Mouse (Mus musculus): ENCODE results near the gene Gm11060. TPM values are rescaled to one million over a fixed set of nuclear protein-coding genes. Genes with fewer than 3 reads are reported as not detected.

The Gm11060 gene
- polyA plus RNA-seq (2012; fragmentation: generic; extraction: Trizol): not detected

DNA sequence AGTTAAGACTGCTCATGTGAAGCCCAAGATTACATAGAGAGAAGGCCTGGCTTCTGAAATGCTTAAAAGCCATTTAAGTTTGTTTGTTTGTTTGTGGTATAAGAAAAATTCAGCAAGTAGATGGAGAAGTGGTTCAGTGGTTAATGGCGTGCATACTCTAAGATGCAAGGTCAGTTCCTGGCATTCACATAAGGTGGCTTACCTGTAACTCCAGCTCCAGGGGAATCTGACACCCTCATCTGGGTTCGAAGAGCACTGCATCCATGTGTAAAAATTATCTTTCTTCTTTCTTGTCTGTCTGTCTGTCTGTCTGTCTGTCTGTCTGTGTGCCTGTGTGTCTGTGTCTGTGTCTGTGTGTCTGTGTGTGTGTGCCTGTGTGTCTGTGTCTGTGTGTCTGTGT lies at the start of gene Gm11060:
Gm11060 (plus strand) TSS at position 301 of the 400 bp plus-strand sequence.

DNA sequence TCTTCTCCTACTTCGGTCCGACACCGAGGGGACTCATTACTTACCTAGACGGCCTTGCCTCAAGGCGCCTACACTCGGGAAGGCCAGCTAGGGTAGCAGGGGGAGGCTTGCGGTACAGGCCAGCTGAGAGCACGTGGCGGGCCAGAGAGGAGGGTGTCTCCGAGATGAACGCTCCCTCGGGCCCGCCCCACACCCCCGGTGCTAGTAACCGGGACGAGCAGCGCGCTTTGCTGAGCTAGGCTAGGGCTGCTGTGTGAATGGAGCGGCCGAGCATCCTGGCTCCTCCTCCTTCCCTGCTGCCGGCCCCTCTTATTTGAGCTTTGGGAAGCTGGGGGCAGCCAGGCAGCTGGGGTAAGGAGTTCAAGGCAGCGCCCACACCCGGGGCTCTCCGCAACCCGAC lies 34.5 kb downstream of the Gm11060 start, which contains the start of gene Wt1:
Wt1 (plus strand) TSS at position 251 of the 400 bp plus-strand sequence.

Other genes starting within 250 kb of the Gm11060 start
- gene Prrg4, start 242.1 kb upstream of the Gm11060 start, polyA plus RNA-seq (2012; fragmentation: generic; extraction: Trizol): not detected
- gene Ccdc73, start 224.2 kb upstream of the Gm11060 start, polyA plus RNA-seq (2012; fragmentation: generic; extraction: Trizol): under 1 TPM; 0.01 to 0.15 TPM
- gene Eif3m, start 74.9 kb upstream of the Gm11060 start, polyA plus RNA-seq (2012; fragmentation: generic; extraction: Trizol): 10 to 100 TPM; 18.5 to 92.2 TPM
- not detected for gene Wt1, start 34.5 kb downstream of the Gm11060 start, polyA plus RNA-seq (2012; fragmentation: generic; extraction: Trizol)
- not detected for gene Them7, start 132.3 kb downstream of the Gm11060 start, polyA plus RNA-seq (2012; fragmentation: generic; extraction: Trizol)

Measured in C3H10T1/2 (cell line).